8 mouse cellular contexts compared by ENCODE assay signal in genomic region chr9:75409031-75409851, GRCm38 (mm10). TPM values are rescaled to one million over a fixed set of nuclear protein-coding genes. Genes with fewer than 3 reads are reported as not detected.
DNase-seq lines count a peak whose midpoint lies in the region; ATAC-seq and TF ChIP-seq lines count a peak whose summit lies in the region.

No protein-coding gene starts in this region.

- H3K9me3 ChIP-seq in hindbrain, postnatal 0 days (ENCODE audit: low read length), result no peaks in the 10 kb centered on the region

- H3K4me3 ChIP-seq in hindbrain, postnatal 0 days (ENCODE audit: low read length), result peak overlapping the region; percentile 86

- H3K27ac ChIP-seq in hindbrain, postnatal 0 days, result peak overlapping the region; percentile 99

- peak overlapping the region; percentile 91 for H3K9ac ChIP-seq in hindbrain, postnatal 0 days (replicated peaks; ENCODE audit: low read length)

- peak; percentile 89 for DNase-seq in adipocyte (ENCODE audit: low spot score)
- DNase-seq in embryo, embryonic 10.5 days (ENCODE audit: low spot score), result peak; percentile 81
- DNase-seq in gastrocnemius, adult 8-10 months (ENCODE audit: low spot score in 2 of 2), result peak; percentile 60 to 77
- peak; percentile 86 for DNase-seq in hindbrain, postnatal 0 days (ENCODE audit: low spot score)
- peak; percentile 47 to 60 for DNase-seq in left cerebral cortex, postnatal 14 days (ENCODE audit: low spot score in 2 of 2)
- peak; percentile 77 to 78 for DNase-seq in right cerebral cortex, postnatal 10 days (ENCODE audit: low spot score in 2 of 2)
- DNase-seq in urinary bladder, postnatal 14 days (ENCODE audit: low spot score), result peak; percentile 78

- intact Hi-C loops in left cerebral cortex, postnatal 14 days (cut with DNase I), result loop anchor here (1.0 to 5.0 kb wide), 2 partner anchors 32 to 97 kb away; partner anchors contain the start of gene Leo1

- H3K4me1 ChIP-seq in hindbrain, postnatal 0 days (ENCODE audit: insufficient read depth, low read length), result 0 out of 2 replicates have a peak, but pooled peaks cover 10% of the 10 kb centered on the region

- ATAC-seq in hindbrain, postnatal 0 days, result peak; percentile 90
- ATAC-seq in megakaryocyte progenitor cell, adult 5-6 weeks (replicated peaks; ENCODE audit: poor library complexity), result peak; percentile 25

- WGBS in hindbrain, postnatal 0 days, result under 1% methylated on average over 65 of the region's 90 CpGs

- TF ChIP-seq CTCF in hindbrain, postnatal 0 days (IDR thresholded peaks at IDR 0.05; ENCODE audit: low read depth), result no peak

- no peaks in the 10 kb centered on the region for H3K36me3 ChIP-seq in hindbrain, postnatal 0 days (ENCODE audit: insufficient read depth, low read length)

- H3K27me3 ChIP-seq in hindbrain, postnatal 0 days (ENCODE audit: insufficient read depth, low read length), result no peaks in the 10 kb centered on the region

- peak overlapping the region; percentile 59 for H3K4me2 ChIP-seq in hindbrain, postnatal 0 days (ENCODE audit: low read depth, low read length)

RNA-seq across cellular contexts. Expression of gene Mapk6, which starts 0.6 kb away (rescaled TPM):
- 10 to 100 TPM; 28.5 to 36.0 (median 30.5) TPM for total RNA-seq in gastrocnemius, adult 8-10 months (2022)
- total RNA-seq in hindbrain, postnatal 0 days (2014; rRNA removed), result 149 and 160 TPM in 2 replicates
- polyA plus RNA-seq in hindbrain, postnatal 0 days (2015; fragmentation: Nextera tagmentation; extraction: Ambion mirVana), result 95.7 and 109 TPM in 2 replicates
- total RNA-seq in left cerebral cortex, postnatal 14 days (2021), result 10 to 100 TPM; 74.9 to 87.9 TPM
- total RNA-seq in megakaryocyte progenitor cell, adult 5-6 weeks (2015), result 64.2 and 65.1 TPM in 2 replicates
- total RNA-seq in megakaryocyte progenitor cell, adult 5-6 weeks (2017), result 50.3 and 53.6 TPM in 2 replicates

RNA-seq across cellular contexts. Expression of gene Leo1, which starts 32.1 kb away (rescaled TPM):
- 10 to 100 TPM; 14.8 to 23.2 (median 22.2) TPM for total RNA-seq in gastrocnemius, adult 8-10 months (2022)
- total RNA-seq in hindbrain, postnatal 0 days (2014; rRNA removed), result 19.4 and 22.2 TPM in 2 replicates
- 40.8 and 41.2 TPM in 2 replicates for polyA plus RNA-seq in hindbrain, postnatal 0 days (2015; fragmentation: Nextera tagmentation; extraction: Ambion mirVana)
- 10 to 100 TPM; 27.9 to 29.4 TPM for total RNA-seq in left cerebral cortex, postnatal 14 days (2021)
- 20.1 and 24.1 TPM in 2 replicates for total RNA-seq in megakaryocyte progenitor cell, adult 5-6 weeks (2015)
- total RNA-seq in megakaryocyte progenitor cell, adult 5-6 weeks (2017), result 49.9 and 60.3 TPM in 2 replicates

Comparison
In these comparisons a context has a peak if more than half of its experiments do, and no peak if none do; other contexts are left out.
1. Peak in every context shown above with its lines: DNase-seq, ATAC-seq, H3K4me3 ChIP-seq and H3K27ac ChIP-seq.